Mouse (Mus musculus): ENCODE data around the gene 4921501E09Rik.
"Not testable (repeated sequence)": the region's sequence is repeated elsewhere in the genome, so short reads cannot be mapped to it uniquely, and the experiment has no call there.

Gene 4921501E09Rik

DNA sequence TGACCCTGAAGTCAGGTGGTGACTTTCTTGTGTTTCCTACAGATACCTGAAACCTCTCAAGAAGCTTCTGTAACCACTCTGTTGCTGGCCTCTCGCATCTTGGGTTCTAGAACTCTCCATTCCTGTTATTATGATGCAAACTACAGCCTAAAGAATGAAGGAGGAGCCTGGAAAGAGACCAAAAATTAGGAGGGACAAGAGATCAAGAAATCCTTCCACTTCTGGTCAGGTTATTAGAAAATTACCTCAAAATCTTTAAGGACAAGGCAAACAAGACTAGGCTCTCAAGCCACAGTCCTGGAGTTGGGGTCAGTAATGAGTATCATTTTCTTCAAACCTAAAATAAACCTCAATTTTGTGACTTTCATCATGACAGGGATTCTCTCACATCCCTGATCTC is at the start of gene 4921501E09Rik:
4921501E09Rik (minus strand) TSS at position 101 of the 400 bp plus-strand sequence.
- DNase-seq (ENCODE audit: low read depth, low spot score): no peak

DNA sequence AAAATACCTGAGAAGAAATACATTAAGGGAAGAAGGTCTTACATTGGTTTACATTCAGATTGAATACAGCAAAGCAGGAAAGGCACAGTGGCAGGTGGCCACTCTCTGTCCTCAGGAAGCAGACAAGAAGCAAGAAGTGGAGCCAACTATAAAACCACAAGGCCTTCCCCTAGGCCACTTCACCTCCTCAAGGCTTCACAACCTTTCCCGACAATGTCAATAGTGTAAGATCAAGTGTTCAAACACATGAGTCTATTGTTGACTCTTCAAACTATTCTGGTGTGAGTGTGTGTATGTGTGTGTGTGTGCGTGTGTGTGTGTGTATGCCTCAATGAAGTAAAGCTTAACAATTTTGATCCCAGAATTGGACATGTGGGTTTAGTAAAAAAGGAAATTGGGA is 29.5 kb upstream of the 4921501E09Rik start:
- no peak for DNase-seq (ENCODE audit: low read depth, low spot score)

DNA sequence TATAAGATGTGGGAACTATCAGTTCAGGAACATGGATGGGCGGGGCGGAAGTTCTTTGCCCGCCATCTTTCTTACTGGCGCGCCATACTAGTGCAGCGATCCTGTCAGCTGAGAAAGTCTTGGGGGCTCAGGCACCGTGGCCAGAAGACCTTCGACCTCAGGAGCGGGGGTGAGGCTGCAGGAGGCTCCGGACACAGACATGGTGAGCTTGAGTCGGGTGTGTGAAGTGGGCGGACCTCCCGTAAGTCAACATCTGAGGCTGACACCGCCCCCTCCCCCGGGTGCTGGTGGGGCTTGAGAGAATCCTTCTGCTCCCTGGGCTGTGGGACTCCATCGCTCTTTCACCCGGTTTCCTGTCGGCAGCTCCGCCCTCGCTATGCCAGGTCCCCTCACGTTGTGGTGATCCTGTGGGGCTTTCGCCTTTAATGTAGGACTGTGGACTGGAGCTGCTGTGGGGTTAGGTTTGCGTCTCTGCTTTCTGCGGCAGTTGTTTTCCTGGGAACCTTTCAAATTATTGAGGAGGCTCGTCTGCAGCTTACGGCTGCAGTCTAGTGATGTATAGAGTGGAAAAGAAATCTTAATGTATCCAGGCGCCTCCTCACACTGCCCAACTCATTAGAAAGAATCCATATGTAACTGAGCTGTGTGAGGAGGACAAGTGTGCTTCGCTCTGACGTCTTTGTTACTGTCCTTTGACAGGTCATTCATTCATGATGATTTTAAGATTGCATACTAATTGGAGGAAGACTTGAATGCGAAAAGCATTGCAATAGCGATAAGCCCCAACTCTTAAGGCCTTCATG is 24.7 kb upstream of the 4921501E09Rik start:
- DNase-seq (ENCODE audit: low read depth, low spot score): peak; percentile 56

DNA sequence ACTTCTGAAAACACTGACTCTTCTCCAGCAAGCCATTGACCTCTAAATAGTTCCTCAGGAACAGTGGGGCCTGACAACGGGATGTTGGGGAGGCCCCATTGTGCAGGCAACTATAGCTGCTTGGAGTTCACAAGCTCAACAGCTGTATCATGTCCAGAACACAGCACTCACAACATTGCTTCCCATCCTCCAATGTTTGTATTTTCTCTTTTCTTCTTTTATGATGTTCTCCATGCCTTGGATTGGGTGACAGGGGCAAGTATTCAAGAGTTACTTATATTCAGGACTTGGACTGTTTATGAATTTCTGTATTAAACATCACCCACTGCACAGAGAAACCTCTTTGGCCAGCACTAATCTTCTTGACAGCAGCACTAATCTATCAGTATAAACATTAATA is 23.8 kb upstream of the 4921501E09Rik start:
- no peak for DNase-seq (ENCODE audit: low read depth, low spot score)

DNA sequence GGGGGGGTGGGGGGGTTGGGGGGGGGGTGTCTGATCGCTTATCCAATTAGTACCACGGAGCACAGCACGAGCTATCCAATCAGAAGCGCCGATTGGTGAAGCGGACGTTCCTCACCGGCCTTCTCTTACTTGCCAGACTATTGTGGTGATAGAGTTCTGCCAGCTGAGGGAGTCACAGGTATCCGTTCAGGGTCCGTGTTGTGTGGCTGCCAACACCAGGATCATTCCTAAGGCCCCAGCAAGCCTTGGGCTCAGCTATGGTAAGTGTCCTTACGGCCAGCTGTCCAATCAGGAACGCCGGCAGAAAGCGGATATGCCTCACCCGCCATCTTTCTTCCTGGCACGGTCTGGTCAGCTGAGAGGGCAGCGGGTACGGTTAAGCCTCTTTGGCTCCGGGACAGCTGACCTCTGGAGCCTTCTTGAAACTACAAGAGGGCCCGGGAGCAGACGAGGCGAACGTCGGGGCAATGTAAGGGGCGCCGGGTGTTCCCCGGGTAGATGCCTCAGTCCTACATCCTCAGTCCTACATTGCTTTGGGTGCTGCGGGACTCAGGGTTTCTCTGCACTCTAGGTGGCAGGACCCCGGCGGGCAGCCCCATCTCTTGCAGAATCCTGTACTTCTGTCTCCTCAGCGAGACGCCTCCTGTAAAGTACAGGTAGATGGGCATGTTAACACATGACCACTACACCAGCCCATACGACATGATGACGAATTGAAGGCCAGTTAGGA is 21.5 kb upstream of the 4921501E09Rik start, which contains the start of gene Zfp563:
Zfp563 (plus strand) TSS at position 91 of the 730 bp plus-strand sequence.
- peak; percentile 61 for DNase-seq (ENCODE audit: low read depth, low spot score)

DNA sequence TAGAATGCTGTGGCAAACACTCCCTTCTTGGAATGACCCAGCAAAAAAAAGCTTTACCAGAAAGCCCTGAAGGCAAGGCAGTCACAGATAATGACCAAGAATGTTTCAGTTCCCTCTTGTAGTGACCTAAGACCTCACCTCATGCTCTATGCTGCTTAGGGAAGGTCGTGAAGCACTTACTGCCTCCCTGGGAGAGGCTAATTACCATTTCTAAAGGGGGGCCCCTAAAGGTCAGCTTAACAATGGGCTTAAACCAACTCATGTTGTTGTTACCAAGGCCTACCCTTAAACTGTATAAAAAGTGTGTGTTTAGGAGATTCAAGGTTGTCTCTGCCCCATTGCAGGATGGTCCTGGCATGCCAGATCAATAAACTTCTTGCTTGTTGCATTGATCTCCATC is 4.9 kb downstream of the 4921501E09Rik start:
- peak; percentile 26 for DNase-seq (ENCODE audit: low read depth, low spot score)

DNA sequence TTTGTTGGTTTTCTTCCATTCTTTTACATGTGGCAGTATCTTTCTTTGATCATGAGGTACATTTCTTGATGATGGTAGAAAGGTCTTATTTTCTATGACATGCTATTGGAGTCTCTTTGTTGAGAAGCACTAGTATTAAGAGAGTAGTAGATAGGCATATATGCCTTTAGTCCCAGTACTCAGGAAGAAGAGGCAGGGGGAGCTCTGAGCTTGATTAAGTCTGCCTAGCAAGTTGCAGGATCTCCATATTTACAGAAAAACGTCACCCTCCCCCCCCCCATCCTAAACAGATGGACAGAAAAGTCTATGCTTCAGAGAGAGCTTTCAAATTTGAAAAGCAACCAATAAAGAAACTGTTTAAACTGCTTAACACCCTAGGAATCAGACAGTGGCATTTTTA is 9.1 kb downstream of the 4921501E09Rik start:
- DNase-seq (ENCODE audit: low read depth, low spot score): no peak

DNA sequence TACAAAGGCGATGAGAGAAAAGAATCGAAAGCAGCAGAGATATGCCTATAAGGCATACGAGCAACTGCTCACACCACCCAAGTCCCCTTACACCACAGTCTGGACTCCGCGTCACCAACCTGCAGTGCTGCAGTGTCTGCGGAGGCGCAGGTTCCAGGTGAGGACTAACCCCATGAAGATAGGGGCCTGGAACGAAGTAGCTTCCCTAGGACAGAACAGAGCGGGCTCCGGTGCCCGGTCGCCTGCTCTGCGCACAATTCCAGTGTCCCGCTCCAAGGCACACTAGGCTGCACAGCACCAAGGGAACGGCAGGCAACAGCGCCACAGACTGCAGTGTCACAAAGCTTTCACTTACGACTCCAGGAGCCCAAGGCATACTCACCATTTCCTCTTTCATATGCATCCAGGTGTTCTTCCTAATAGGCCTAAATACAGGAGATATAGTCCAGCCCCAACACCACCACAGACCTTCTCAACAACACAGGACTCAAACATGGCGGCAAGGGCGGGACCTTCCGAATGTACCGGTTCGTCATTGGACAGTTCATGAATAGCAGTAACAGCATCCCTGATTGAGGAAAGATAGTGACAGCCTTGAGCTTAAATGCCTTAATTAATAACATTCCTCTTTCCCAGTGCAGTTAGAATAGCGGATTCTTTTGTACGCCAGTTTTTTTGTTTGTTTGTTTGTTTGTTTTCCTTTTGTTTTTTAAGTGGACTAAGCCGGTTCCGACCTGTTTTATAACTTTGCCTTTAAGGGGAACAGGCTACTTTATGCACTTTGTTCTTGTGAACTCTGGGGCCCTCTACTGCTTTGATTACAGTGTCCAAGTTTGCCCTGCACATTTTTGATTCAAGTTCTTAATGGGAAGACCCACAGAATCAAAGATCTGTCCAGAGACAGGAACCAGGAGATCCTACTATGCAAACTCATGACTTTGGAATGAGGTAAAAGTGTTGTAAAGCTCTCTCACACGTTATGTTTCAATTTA is 34.7 kb downstream of the 4921501E09Rik start, which contains the start of gene Zfp763:
Zfp763 (minus strand) TSS at position 503 of the 992 bp plus-strand sequence.
- DNase-seq (ENCODE audit: low read depth, low spot score): peak; percentile 71

DNA sequence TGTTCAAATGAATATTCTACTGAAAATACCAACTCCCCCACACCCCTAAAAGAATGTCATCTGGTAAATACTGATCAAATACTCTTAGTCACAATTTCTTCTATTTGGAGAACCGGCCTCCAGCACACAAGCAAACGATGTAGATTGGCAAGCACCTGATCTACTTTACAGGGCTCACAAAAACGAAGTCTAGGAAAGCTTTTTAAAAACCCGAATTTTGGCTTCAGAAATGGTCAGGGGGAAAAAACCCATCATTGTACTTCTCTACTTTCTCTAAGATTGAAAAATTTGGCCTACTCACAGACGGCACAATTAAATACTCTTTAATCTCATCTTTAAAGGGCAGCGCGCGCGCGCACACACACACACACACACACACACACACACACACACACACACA is 35.5 kb downstream of the 4921501E09Rik start:
- DNase-seq (ENCODE audit: low read depth, low spot score): no peak

DNA sequence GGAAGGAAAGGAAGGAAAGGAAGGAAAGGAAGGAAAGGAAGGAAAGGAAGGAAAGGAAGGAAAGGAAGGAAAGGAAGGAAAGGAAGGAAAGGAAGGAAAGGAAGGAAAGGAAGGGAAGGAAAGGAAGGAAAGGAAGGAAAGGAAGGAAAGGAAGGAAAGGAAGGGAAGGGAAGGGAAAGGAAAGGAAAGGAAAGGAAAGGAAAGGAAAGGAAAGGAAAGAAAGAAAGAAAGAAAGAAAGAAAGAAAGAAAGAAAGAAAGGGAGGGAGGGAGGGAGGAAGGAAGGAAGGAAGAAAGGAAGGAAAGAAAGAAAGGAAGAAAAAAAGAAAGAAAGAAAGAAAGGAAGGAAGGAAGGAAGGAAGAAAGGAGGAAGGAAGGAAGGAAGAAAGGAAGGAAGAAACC is 47.4 kb downstream of the 4921501E09Rik start:
- DNase-seq (ENCODE audit: low read depth, low spot score): not testable (repeated sequence)
